Mouse (Mus musculus) stomach, postnatal 0 days (tissue): ENCODE measurements at regions not wholly inside any gene's neighbourhood (a gene's known extent, or its start where the extent isn't known, plus 50 kb on each side); places are given as distances from the start of the nearest gene placed in this dataset.

Experiments used
- ATAC-seq: fragments of 200-750 bp; cut with Nextera tagmentation; 2 replicates; pipeline ENCODE4 v1.8.0; 2017; ENCODE audit not compliant: low FRiP score, low TSS enrichment
- DNase-seq: peaks from one replicate; pipeline ENCODE4 v3.0.0-alpha.2; 2016; ENCODE audit warnings: low spot score
- H3K27ac ChIP-seq: fragments of 300-500 bp; sonication (generic); replicated peaks from 2 replicates; pipeline ENCODE4 v1.5.1; 2014; ENCODE audit warnings: mild to moderate bottlenecking, control low read depth
- H3K27me3 ChIP-seq: fragments of 300-500 bp; sonication (generic); 2 replicates; pipeline ENCODE4 v1.6.1; 2014; ENCODE audit warnings: low read length; ENCODE audit not compliant: control insufficient read depth, insufficient read depth
- H3K36me3 ChIP-seq: fragments of 300-500 bp; sonication (generic); 2 replicates; pipeline ENCODE4 v1.6.1; 2014; ENCODE audit warnings: low read length, mixed read lengths; ENCODE audit not compliant: control insufficient read depth, insufficient read depth
- H3K4me1 ChIP-seq: fragments of 300-500 bp; sonication (generic); replicated peaks from 2 replicates; pipeline ENCODE4 v1.6.1; 2014; ENCODE audit warnings: antibody characterized with exemption; ENCODE audit not compliant: control insufficient read depth, insufficient read depth
- H3K4me2 ChIP-seq: fragments of 300-500 bp; sonication (generic); replicated peaks from 2 replicates; pipeline ENCODE4 v1.6.1; 2014; ENCODE audit warnings: low read depth, mild to moderate bottlenecking, control low read depth, moderate library complexity
- H3K4me3 ChIP-seq: fragments of 300-500 bp; sonication (generic); 2 replicates; pipeline ENCODE4 v1.5.1; 2014; ENCODE audit warnings: low read depth, low read length, control low read depth
- H3K9ac ChIP-seq: fragments of 300-500 bp; sonication (generic); 2 replicates; pipeline ENCODE4 v1.6.1; 2014; ENCODE audit warnings: mild to moderate bottlenecking, low read length, control low read depth, mixed read lengths
- H3K9me3 ChIP-seq: fragments of 300-500 bp; sonication (generic); 2 replicates; pipeline ENCODE4 v1.6.1; 2016; ENCODE audit warnings: low read length; ENCODE audit not compliant: control insufficient read depth
- CTCF ChIP-seq: IDR thresholded peaks from 2 replicates; pipeline ENCODE4 v1.5.1; 2016; ENCODE audit warnings: antibody characterized with exemption, low read depth, mild to moderate bottlenecking, moderate library complexity
- EP300 ChIP-seq: optimal IDR thresholded peaks from 2 replicates; pipeline ENCODE3; 2016; ENCODE audit warnings: antibody characterized with exemption
- WGBS: fragments of 180-500 bp; shearing (Covaris S2); extraction: QIAGEN DNeasy Blood & Tissue Kit; methylation state at CpG from one replicate; pipeline ENCODE4 v1.1.7; 2014; 5-methylcytosine and 5-hydroxymethylcytosine counted together

GRCm38 (mm10) chr13:116177781-116178180 is 131.7 kb downstream of the Isl1 start:
- Histone ChIP-seq H3K36me3 (no peaks in the 10 kb centered on the region), H3K4me3 (no peak overlapping the region), H3K4me1 (no peaks in the 10 kb centered on the region), H3K9me3 (no peaks in the 10 kb centered on the region), H3K4me2 (no peak overlapping the region), H3K27me3 (no peaks in the 10 kb centered on the region), H3K9ac (no peak overlapping the region), H3K27ac (no peak overlapping the region)
- ATAC-seq, result no peak
- 88% methylated on average over 3 of the region's 3 CpGs for WGBS
- DNase-seq, result no peak
- TF ChIP-seq EP300, result no peak

GRCm38 (mm10) chr13:116174976-116175375 is 134.5 kb downstream of the Isl1 start:
- no peak for TF ChIP-seq CTCF
- no peak for TF ChIP-seq EP300
- Histone ChIP-seq H3K4me1 (no peaks in the 10 kb centered on the region), H3K4me3 (no peak overlapping the region), H3K9me3 (no peaks in the 10 kb centered on the region), H3K9ac (no peak overlapping the region), H3K4me2 (no peak overlapping the region), H3K36me3 (no peaks in the 10 kb centered on the region), H3K27me3 (no peaks in the 10 kb centered on the region), H3K27ac (no peak overlapping the region)
- DNase-seq (no peak), ATAC-seq (no peak)
- WGBS, result 34% methylated on average over 3 of the region's 3 CpGs

- Histone ChIP-seq H3K4me1 (no peaks in the 10 kb centered on the region), H3K27ac (no peak overlapping the region), H3K9me3 (no peaks in the 10 kb centered on the region), H3K4me2 (no peak overlapping the region), H3K4me3 (no peak overlapping the region), H3K36me3 (no peaks in the 10 kb centered on the region), H3K27me3 (no peaks in the 10 kb centered on the region), H3K9ac (no peak overlapping the region)
- DNase-seq (no peak), ATAC-seq (no peak)
- WGBS, result 69% methylated on average over 2 of the region's 2 CpGs
- TF ChIP-seq CTCF, result no peak
- TF ChIP-seq EP300, result no peak
Measured at GRCm38 (mm10) chr13:116173866-116174265, 135.6 kb downstream of the Isl1 start.

- 51% methylated on average over 5 of the region's 5 CpGs for WGBS
- Histone ChIP-seq H3K9me3 (no peaks in the 10 kb centered on the region), H3K9ac (no peak overlapping the region), H3K27me3 (no peaks in the 10 kb centered on the region), H3K36me3 (no peaks in the 10 kb centered on the region), H3K4me3 (no peak overlapping the region), H3K27ac (no peak overlapping the region), H3K4me2 (no peak overlapping the region), H3K4me1 (no peaks in the 10 kb centered on the region)
- no peak for ATAC-seq
- TF ChIP-seq CTCF, result no peak
- no peak for TF ChIP-seq EP300
- no peak for DNase-seq
Measured at GRCm38 (mm10) chr13:116143022-116143421, 166.5 kb downstream of the Isl1 start.

- Histone ChIP-seq H3K36me3 (no peaks in the 10 kb centered on the region), H3K9ac (no peak overlapping the region), H3K27me3 (no peaks in the 10 kb centered on the region), H3K27ac (no peak overlapping the region), H3K4me3 (no peak overlapping the region), H3K4me1 (no peaks in the 10 kb centered on the region), H3K4me2 (no peak overlapping the region), H3K9me3 (no peaks in the 10 kb centered on the region)
- DNase-seq (no peak), ATAC-seq (peak; percentile 76)
- 83% methylated on average over 1 of the region's 1 CpGs for WGBS
- TF ChIP-seq EP300 (no peak), CTCF (no peak)
Measured at GRCm38 (mm10) chr13:116118664-116119063, 190.8 kb downstream of the Isl1 start.

GRCm38 (mm10) chr13:116111032-116111808 is 198.3 kb downstream of the Isl1 start:
- no peak overlapping the region for H3K4me3 ChIP-seq
- H3K27me3 ChIP-seq, result no peaks in the 10 kb centered on the region
- no peak for DNase-seq
- H3K4me2 ChIP-seq, result no peak overlapping the region
- no peaks in the 10 kb centered on the region for H3K9me3 ChIP-seq
- TF ChIP-seq EP300, result no peak
- no peak for TF ChIP-seq CTCF
- 79% methylated on average over 7 of the region's 7 CpGs for WGBS
- no peaks in the 10 kb centered on the region for H3K4me1 ChIP-seq
- no peak for ATAC-seq
- H3K27ac ChIP-seq, result no peak overlapping the region
- H3K9ac ChIP-seq, result no peak overlapping the region
- H3K36me3 ChIP-seq, result no peaks in the 10 kb centered on the region
